Mouse (Mus musculus) mature B cell (primary cell): ENCODE data around the gene Trim9.

Experiments
- in situ Hi-C: fragments of 300-500 bp; cut with MboI; formaldehyde crosslinking; loops from 2 replicates; pipeline ENCODE4 v1.14.3; 2019

Trim9 gene

DNA sequence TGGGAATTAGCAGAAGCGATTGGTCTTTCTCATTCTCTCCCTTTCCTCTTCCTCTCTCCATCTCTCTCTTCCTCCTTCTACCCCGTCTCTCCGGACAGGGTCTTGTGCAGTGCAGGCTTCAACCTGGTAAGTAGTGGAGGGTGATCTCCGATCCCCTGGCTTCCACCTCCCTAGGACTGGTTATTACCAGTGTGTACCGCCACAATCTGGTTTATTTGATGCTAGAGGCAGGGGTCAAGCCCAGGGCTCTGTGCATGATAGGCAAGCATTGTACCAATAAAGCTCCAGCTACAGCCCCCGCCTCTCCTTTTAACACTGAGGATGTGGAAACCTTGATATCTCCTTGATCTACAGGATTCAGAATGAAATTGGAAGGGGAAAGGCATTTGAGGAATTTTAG, 133.8 kb downstream of the Trim9 start:
- in situ Hi-C loops = no loop called here

DNA sequence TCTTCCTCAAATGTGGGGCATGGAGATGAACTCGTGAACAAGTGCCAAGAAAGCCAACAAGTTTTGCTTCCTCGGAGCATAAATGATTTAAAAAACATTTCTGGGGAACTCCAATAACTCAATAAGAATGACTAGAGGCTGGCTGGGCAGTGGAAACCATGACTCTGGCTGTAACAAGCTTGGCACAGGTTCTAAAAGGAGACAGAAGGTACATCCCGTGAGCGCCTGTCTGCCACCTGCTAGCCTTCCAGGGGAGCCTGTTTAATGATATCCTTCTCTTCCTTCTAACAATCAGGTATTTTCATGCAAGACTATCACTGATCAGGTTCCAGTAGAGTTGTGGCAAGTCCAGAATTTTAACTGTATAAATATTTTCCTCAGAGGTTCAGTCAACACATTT, 134.9 kb downstream of the Trim9 start:
- in situ Hi-C loops = no loop called here

DNA sequence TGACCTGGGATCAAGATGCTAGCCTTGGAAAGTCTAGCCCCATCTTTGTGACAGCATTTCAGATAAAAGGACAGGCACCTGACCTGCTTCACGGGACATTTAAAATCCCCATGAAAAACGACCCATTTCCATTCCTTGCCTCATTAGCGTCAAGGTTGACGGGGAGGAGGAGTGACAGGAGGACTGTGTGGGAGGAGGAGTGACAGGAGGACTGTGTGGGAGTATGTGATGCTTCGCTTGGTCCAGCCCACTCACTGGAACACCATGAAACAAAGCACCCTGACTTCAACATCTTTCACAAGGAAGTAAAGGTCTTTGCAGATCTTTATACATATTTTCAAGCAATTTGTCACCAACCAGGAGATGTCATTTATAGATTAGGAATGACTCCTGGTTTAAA, 139.2 kb downstream of the Trim9 start:
- in situ Hi-C loops = no loop called here

DNA sequence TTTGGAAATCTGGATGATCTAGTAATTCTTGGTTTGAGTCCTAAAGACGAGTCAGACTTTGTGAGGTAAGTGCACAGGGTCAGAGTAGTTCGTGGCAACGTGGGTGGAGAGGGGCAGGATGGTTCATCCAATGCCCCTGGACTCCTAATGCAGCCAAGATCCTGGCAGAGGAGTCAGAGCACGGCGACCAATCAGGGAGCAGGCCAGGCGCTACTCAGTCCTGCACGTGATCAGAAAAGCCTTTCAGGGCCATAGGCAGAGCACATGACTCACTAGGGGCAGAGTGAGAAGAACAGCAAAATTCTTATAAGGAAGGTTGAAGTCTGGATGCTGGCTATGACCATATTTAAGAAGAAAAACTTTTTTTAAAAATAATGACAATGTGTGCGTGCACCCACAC, 143.0 kb downstream of the Trim9 start:
- in situ Hi-C loops = no loop called here

DNA sequence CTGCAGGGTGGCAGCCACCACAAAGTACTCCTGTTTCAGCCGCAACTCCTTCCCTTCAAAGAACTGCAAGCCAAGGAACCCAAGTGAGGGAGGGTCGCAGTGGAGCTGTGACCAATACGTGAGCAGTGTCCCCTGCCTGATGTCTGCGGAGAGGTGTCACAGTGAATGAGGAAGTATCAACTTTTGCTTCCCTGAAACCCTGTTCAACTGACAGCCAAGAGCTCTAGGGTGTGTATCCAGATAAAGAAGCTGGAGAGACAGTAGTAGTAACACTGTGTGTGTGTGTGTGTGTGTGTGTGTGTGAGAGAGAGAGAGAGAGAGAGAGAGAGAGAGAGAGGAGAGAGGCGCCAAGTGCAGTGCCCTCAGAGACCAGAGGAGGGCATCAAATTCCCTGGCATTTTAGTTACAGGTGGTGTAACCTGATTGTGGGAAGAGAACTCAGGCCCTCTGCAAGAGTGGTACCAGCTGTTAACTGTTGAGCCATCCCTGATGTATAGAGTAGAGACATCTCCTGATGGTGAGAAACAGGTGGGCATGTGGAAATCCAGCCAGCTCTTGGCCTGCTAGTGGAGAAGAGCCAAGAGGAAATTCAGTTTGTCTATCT, 145.4 kb downstream of the Trim9 start:
- in situ Hi-C loops = no loop called here

DNA sequence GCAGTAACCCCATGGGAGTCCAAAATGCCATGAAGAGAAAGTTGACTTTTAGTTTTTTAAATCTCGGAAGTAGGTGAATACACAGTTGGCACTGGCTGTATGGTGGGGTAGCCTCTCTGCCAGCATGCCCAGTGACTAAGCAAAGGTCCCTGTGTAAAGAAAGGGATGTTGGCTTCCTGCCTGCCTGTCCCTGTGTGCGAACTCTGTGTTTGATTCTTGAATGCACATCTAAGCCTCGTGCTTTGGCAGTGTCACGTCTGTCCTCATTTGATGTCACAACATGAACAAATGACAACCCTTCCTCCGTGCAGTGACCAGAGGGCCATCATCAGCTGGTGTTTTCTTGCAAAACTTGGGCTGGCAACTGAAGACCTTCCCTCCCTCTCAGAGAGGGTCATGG, 151.1 kb downstream of the Trim9 start:
- in situ Hi-C loops = no loop called here

DNA sequence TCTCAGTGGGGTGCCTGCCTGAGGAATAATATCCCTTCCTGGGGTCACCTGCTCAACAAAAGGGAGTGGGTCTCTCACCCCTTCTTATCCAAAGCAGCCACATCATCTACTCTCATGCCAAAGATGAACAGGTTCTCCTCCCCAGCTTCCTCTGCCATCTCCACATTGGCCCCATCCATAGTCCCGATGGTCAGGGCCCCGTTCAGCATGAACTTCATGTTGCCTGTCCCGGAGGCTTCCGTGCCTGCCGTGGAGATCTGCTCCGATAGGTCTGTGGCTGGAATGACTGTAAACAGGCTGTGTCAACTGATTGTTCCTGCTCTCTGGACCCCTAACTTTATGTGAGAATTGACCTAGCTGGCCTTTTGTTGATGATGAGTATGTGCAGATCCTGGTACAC, 152.0 kb downstream of the Trim9 start:
- in situ Hi-C loops = no loop called here
